Mouse (Mus musculus) layer of hippocampus, adult 9-11 months (tissue): ENCODE measurements around the gene H2al2a.
"Not testable (repeated sequence)": the region's sequence is repeated elsewhere in the genome, so short reads cannot be mapped to it uniquely, and the experiment has no call there.

ENCODE experiments used
- DNase-seq: peaks from one replicate; pipeline ENCODE4 v3.0.0; 2022

Gene H2al2a

GRCm38 (mm10) chr2:17973246-17973645, 23.5 kb downstream of the H2al2a start:
- DNase-seq = no peak

- DNase-seq = no peak
Measured at GRCm38 (mm10) chr2:17972843-17973242, 23.9 kb downstream of the H2al2a start.

GRCm38 (mm10) chr2:17971407-17971806, 25.4 kb downstream of the H2al2a start:
- DNase-seq = no peak

GRCm38 (mm10) chr2:17970662-17971061, 26.1 kb downstream of the H2al2a start:
- DNase-seq = no peak

- no peak for DNase-seq
Measured at GRCm38 (mm10) chr2:17970187-17970586, 26.6 kb downstream of the H2al2a start.

GRCm38 (mm10) chr2:17968571-17968970, 28.2 kb downstream of the H2al2a start:
- DNase-seq = no peak

- DNase-seq = not testable (repeated sequence)
Measured at GRCm38 (mm10) chr2:17968037-17968436, 28.7 kb downstream of the H2al2a start.

- DNase-seq = no peak
Measured at GRCm38 (mm10) chr2:17959501-17959900, 37.3 kb downstream of the H2al2a start.

GRCm38 (mm10) chr2:17946875-17947274, 49.9 kb downstream of the H2al2a start:
- no peak for DNase-seq
